Mouse (Mus musculus) liver, embryonic 14 days (tissue): ENCODE measurements around the gene Cep85l. TPM values are rescaled to one million over a fixed set of nuclear protein-coding genes. Genes with fewer than 3 reads are reported as not detected.

Source experiments
- polyA plus RNA-seq: library from polyadenylated mRNA; depleted of rRNA; stranded (reverse); fragments of >200 nt; gene quantifications from 2 replicates; pipeline ENCODE4 v1.2.3, GENCODE M21; 2012; rRNA removed

The Cep85l gene
- 1.5 TPM in 2 replicates for polyA plus RNA-seq

GRCm38 (mm10) chr10:53379709-53380106 lies at the start of gene Cep85l:
Gene Cep85l, minus strand, starts transcription at chr10:53379947.

GRCm38 (mm10) chr10:53337162-53337923 lies 42.4 kb downstream of the Cep85l start, which contains the start of gene Pln:
Gene Pln, plus strand, starts transcription at chr10:53337667.

Other genes starting within 250 kb of the Cep85l start
- 0.03 and 0.08 TPM in 2 replicates for gene Pln, start 42.3 kb downstream of the Cep85l start, polyA plus RNA-seq
- 43.9 and 48.3 TPM in 2 replicates for gene Asf1a, start 216.8 kb upstream of the Cep85l start, polyA plus RNA-seq